Mouse (Mus musculus): ENCODE results near the gene Hint1. TPM values are rescaled to one million over a fixed set of nuclear protein-coding genes. Genes with fewer than 3 reads are reported as not detected.
A peak's percentile ranks its signal among the peaks of the same experiment; 100 is the strongest.

The Hint1 gene
- polyA plus RNA-seq, 1 experiment = 532 TPM

- Histone ChIP-seq H3K4me3 (ENCODE audit: insufficient read depth, low read length) (no peak overlapping the region), H3K4me1 (ENCODE audit: control insufficient read depth, insufficient read depth, low read length) (no peaks in the 10 kb centered on the region; the same call in 1 of the 2 replicates), H3K27ac (ENCODE audit: insufficient read depth, low read length) (no peak overlapping the region)
- no peak for TF ChIP-seq CTCF (IDR thresholded peaks at IDR 0.05; ENCODE audit: extremely low read depth, insufficient read depth, low read length)
- no peak for TF ChIP-seq POLR2A (IDR thresholded peaks at IDR 0.05; ENCODE audit: extremely low read depth, insufficient read depth, low read length)
Measured at GRCm38 (mm10) chr11:54912503-54913316, 46.5 kb downstream of the Hint1 start.

- TF ChIP-seq CTCF (IDR thresholded peaks at IDR 0.05; ENCODE audit: extremely low read depth, insufficient read depth, low read length) (no peak), POLR2A (IDR thresholded peaks at IDR 0.05; ENCODE audit: extremely low read depth, insufficient read depth, low read length) (no peak)
- H3K4me3 ChIP-seq (ENCODE audit: insufficient read depth, low read length) = no peak overlapping the region
- H3K27ac ChIP-seq (ENCODE audit: insufficient read depth, low read length) = no peak overlapping the region
- H3K4me1 ChIP-seq (ENCODE audit: control insufficient read depth, insufficient read depth, low read length) = no peaks in the 10 kb centered on the region; the same call in 1 of the 2 replicates
Measured at GRCm38 (mm10) chr11:54913841-54914240, 47.7 kb downstream of the Hint1 start.

GRCm38 (mm10) chr11:54917461-54917860 lies 51.3 kb downstream of the Hint1 start:
- Histone ChIP-seq H3K4me1 (ENCODE audit: control insufficient read depth, insufficient read depth, low read length) (no peaks in the 10 kb centered on the region), H3K4me3 (ENCODE audit: insufficient read depth, low read length) (no peak overlapping the region), H3K27ac (ENCODE audit: insufficient read depth, low read length) (no peak overlapping the region)
- TF ChIP-seq CTCF (IDR thresholded peaks at IDR 0.05; ENCODE audit: extremely low read depth, insufficient read depth, low read length) = no peak
- TF ChIP-seq POLR2A (IDR thresholded peaks at IDR 0.05; ENCODE audit: extremely low read depth, insufficient read depth, low read length) = no peak

- Histone ChIP-seq H3K4me3 (ENCODE audit: insufficient read depth, low read length) (no peak overlapping the region), H3K27ac (ENCODE audit: insufficient read depth, low read length) (no peak overlapping the region), H3K4me1 (ENCODE audit: control insufficient read depth, insufficient read depth, low read length) (no peaks in the 10 kb centered on the region)
- TF ChIP-seq CTCF (IDR thresholded peaks at IDR 0.05; ENCODE audit: extremely low read depth, insufficient read depth, low read length) (peak; percentile 18; the same call in 1 of the 2 replicates), POLR2A (IDR thresholded peaks at IDR 0.05; ENCODE audit: extremely low read depth, insufficient read depth, low read length) (no peak)
Measured at GRCm38 (mm10) chr11:54918273-54918672, 52.1 kb downstream of the Hint1 start.

Other genes with a start within 250 kb of the Hint1 start
- gene Cdc42se2, start 78.7 kb upstream of the Hint1 start, polyA plus RNA-seq (2012; rRNA removed) = 137 and 140 TPM in 2 replicates
- gene Lyrm7, start 5.5 kb upstream of the Hint1 start, polyA plus RNA-seq (2012; rRNA removed) = 24.4 and 25.1 TPM in 2 replicates
- 4.1 and 5.9 TPM in 2 replicates for gene Gpx3, start 36.1 kb downstream of the Hint1 start, polyA plus RNA-seq (2012; rRNA removed)
- 22.7 and 25.3 TPM in 2 replicates for gene Tnip1, start 96.5 kb downstream of the Hint1 start, polyA plus RNA-seq (2012; rRNA removed)
- gene Anxa6, start 167.1 kb downstream of the Hint1 start, polyA plus RNA-seq (2012; rRNA removed) = 89.3 and 93.8 TPM in 2 replicates
- gene Ccdc69, start 211.7 kb downstream of the Hint1 start, polyA plus RNA-seq (2012; rRNA removed) = 0.58 and 0.72 TPM in 2 replicates
- 44.2 and 44.4 TPM in 2 replicates for gene Gm2a, start 231.7 kb downstream of the Hint1 start, polyA plus RNA-seq (2012; rRNA removed)

Measured in cortical plate, adult 2 months (tissue).